Mouse (Mus musculus): Measurements from ENCODE around the gene Fbxo3.

GRCm38 (mm10) chr2:104099946-104100345 lies 72.4 kb downstream of the Fbxo3 start:
- no peak for TF ChIP-seq CTCF (IDR thresholded peaks at IDR 0.05; ENCODE audit: control insufficient read depth, insufficient read depth, insufficient replicate concordance, low read depth, low read length)
- TF ChIP-seq POLR2A (IDR thresholded peaks at IDR 0.05; ENCODE audit: control insufficient read depth, low read depth, low read length) = no peak

Measured in testis, adult 2 months (tissue).